Mouse (Mus musculus): ENCODE results near the gene Gm4922. TPM values are rescaled to one million over a fixed set of nuclear protein-coding genes. Genes with fewer than 3 reads are reported as not detected.

The Gm4922 gene
- 0.17 and 0.28 TPM in 2 replicates for polyA plus RNA-seq (2015; fragmentation: Nextera tagmentation; extraction: Ambion mirVana)

DNA sequence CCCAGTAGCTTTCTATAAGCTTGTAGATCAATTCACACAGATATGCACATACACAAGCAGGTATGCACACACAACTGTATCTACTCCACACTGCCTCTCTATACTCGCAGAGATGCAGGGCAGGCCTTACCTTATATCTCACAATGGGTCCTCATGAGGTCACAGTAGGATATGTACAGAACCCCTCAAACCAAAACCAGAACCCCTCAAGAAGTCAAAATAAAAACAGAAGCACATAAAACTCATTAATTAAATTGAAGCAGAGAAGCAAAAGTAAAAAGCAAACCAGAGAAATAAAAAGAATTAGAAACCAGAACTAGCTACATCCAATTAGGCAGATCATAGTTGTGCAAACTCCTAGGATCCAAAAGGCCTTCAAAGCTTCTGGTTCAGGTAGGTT is at the start of gene Gm4922:
TSS of gene Gm4922 (minus strand) at position 101 of the 400 bp plus-strand sequence.
- no peaks in the 10 kb centered on the region for H3K4me1 ChIP-seq (replicated peaks)
- no peak within 1 kb of the TSS for H3K27ac ChIP-seq
- H3K4me2 ChIP-seq (replicated peaks), result no peak within 1 kb of the TSS
- ATAC-seq, result no peak
- WGBS, result 88% methylated on average over 1 of the region's 1 CpGs
- no peak within 1 kb of the TSS for H3K4me3 ChIP-seq (replicated peaks)
- H3K36me3 ChIP-seq, result no peaks in the 10 kb centered on the region
- no peak within 1 kb of the TSS for H3K9ac ChIP-seq (replicated peaks)
- H3K27me3 ChIP-seq, result no peaks in the 10 kb centered on the region
- no peaks in the 10 kb centered on the region for H3K9me3 ChIP-seq

DNA sequence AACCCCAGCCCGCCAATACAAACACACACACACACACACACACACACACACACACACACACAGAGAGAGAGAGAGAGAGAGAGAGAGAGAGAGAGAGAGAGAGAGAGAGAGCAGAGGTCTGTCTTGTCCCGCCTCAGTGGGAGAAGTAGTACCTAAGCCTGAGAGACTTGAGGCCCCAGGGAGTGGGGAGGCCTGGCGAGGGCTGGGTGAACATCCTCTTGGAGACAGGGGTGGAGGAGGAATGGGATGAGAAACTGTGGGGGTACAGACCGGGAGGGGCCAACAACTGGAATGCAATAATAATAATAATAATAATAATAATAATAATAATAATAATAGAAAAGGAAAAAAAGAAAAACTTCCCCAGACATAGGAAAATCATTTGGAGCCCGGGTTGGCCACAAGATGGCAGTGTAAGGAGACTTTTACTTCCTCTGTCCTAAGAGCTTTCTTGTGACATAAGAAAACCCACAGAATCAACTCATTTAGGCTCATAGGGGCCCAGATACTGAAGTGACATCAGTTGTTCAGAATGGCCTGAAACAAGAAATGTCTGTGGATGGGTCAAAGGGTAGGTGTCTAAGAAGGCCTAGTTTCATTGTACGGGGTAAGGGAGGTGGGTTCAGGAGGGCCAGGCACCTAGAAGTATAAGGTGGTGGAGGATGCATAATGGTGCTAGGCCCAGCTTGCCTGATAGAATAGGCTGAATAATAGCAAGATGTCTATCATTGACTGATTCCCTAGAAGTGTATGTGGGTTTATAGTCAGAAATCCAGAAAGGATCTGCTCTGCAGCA is 49.3 kb upstream of the Gm4922 start:
- no peaks in the 10 kb centered on the region for H3K9me3 ChIP-seq
- no peak overlapping the region for H3K9ac ChIP-seq (replicated peaks)
- no peak overlapping the region for H3K4me2 ChIP-seq (replicated peaks)
- H3K27ac ChIP-seq, result no peak overlapping the region
- peak; percentile 60; the same call in 1 of the 2 replicates for ATAC-seq
- H3K4me3 ChIP-seq (replicated peaks), result no peak overlapping the region
- WGBS, result 46% methylated on average over 5 of the region's 6 CpGs
- no peaks in the 10 kb centered on the region for H3K4me1 ChIP-seq (replicated peaks)
- H3K27me3 ChIP-seq, result no peaks in the 10 kb centered on the region
- H3K36me3 ChIP-seq, result no peaks in the 10 kb centered on the region

DNA sequence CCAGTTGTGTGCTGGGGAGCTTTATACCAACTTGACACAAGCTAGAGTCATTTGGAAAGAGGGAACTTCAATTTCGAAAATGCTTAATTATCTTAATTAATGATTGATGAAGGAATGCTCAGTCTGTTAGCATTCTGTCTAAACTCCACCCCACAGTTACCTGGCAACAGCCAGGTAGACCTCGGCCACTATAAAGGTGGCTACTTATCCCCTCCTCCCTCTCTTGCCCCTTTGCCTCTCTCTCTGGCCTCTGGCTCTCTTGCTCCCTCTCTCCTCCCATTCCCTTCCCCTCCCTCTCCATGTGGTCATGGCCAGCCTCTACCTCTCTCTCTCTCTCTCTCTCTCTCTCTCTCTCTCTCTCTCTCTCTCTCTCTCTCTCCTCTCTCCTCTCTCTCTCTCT is 47.8 kb upstream of the Gm4922 start:
- ATAC-seq, result no peak
- WGBS, result 60% methylated on average over 2 of the region's 2 CpGs
- Histone ChIP-seq H3K27me3 (no peaks in the 10 kb centered on the region), H3K4me2 (replicated peaks) (no peak overlapping the region), H3K4me1 (replicated peaks) (no peaks in the 10 kb centered on the region), H3K27ac (no peak overlapping the region), H3K9ac (replicated peaks) (no peak overlapping the region), H3K36me3 (no peaks in the 10 kb centered on the region), H3K9me3 (no peaks in the 10 kb centered on the region), H3K4me3 (replicated peaks) (no peak overlapping the region)

DNA sequence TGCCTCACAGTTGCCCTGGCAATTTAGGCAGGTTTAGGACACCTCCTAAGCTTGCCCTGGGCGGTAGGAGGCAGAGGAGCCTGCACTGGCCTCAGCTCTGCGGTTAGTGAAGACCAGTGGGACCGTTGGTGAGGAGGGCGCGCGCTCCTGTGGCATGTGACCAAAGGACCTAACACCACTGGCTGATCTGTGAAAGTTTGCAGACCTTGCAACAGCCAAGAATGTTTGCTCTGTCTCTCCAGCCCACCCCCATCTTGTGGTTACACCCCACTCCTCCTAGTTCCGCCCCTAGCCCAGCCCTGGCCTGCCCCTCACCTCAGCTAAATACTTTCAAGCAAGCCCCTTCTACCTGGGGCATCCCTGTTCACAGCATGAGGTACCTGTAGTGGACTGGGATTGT is 45.2 kb upstream of the Gm4922 start:
- no peaks in the 10 kb centered on the region for H3K9me3 ChIP-seq
- no peaks in the 10 kb centered on the region for H3K4me1 ChIP-seq (replicated peaks)
- ATAC-seq, result no peak
- H3K36me3 ChIP-seq, result no peaks in the 10 kb centered on the region
- 51% methylated on average over 7 of the region's 7 CpGs for WGBS
- H3K9ac ChIP-seq (replicated peaks), result no peak overlapping the region
- no peak overlapping the region for H3K27ac ChIP-seq
- no peaks in the 10 kb centered on the region for H3K27me3 ChIP-seq
- no peak overlapping the region for H3K4me2 ChIP-seq (replicated peaks)
- H3K4me3 ChIP-seq (replicated peaks), result no peak overlapping the region

DNA sequence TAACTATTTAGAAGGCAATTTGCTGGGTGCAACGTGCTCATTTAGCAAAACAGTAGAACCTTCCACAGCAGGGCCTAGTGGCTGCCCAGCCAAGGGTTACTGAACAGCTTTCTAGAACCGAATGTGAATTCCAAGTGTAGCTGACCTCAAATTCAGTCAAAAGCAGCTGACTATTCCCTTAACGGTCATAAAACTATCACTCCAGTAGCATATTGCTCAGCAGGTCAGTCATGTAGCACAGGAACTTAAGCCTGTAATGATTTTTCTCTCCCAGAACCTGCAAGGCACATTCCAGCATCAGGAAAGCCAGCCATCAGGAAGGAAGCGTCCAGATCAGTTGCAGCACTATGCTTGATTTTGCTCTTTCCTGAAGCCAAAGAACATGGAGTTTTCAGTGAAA is 43.8 kb upstream of the Gm4922 start:
- Histone ChIP-seq H3K4me3 (replicated peaks) (no peak overlapping the region), H3K4me1 (replicated peaks) (no peaks in the 10 kb centered on the region), H3K36me3 (no peaks in the 10 kb centered on the region), H3K4me2 (replicated peaks) (no peak overlapping the region), H3K27me3 (no peaks in the 10 kb centered on the region), H3K9ac (replicated peaks) (no peak overlapping the region), H3K27ac (no peak overlapping the region), H3K9me3 (no peaks in the 10 kb centered on the region)
- ATAC-seq, result no peak
- WGBS, result 84% methylated on average over 4 of the region's 4 CpGs

DNA sequence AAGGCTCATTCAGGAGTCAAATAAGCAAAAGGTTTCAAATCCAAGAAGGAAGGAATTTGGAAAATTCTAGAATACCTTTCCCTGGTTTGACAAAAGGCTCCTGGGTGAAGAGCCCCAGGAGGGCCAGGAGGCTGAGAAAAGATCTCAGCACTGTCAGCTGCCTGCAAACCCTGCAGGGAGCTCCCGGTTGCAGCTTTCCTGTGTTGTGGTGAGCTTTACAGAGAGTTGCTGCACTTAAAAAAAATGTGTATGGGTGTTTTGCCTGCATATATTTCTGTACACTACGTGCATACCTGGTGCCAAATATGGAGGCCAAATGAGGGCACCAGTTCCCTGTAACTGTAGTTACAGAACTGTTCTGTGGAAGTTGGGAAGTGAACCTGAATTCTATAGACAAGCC is 41.3 kb upstream of the Gm4922 start:
- Histone ChIP-seq H3K9me3 (no peaks in the 10 kb centered on the region), H3K27ac (no peak overlapping the region), H3K4me2 (replicated peaks) (no peak overlapping the region), H3K4me3 (replicated peaks) (no peak overlapping the region), H3K27me3 (no peaks in the 10 kb centered on the region), H3K36me3 (no peaks in the 10 kb centered on the region), H3K9ac (replicated peaks) (no peak overlapping the region), H3K4me1 (replicated peaks) (no peaks in the 10 kb centered on the region)
- no peak for ATAC-seq
- 36% methylated on average over 2 of the region's 2 CpGs for WGBS

DNA sequence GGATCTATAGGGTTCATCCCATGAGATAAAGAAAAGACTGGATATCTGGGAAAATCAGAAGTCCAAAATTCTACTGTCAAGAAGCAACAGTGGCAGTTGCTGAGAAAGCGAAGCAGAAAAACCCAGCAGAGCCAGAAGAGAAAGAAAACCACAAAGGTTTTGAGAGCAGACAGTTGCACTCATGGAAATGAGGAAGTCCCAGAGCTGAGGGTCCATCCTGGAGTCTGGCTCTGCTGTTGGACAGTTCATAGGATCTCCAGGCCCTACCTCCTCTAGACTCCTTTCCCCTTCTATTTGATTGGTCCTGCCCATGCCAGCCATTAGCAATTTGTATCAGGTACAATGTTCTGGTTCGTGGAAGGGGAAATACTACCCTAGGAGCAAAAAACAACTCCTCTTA is 39.5 kb upstream of the Gm4922 start:
- Histone ChIP-seq H3K4me2 (replicated peaks) (no peak overlapping the region), H3K27ac (no peak overlapping the region), H3K9ac (replicated peaks) (no peak overlapping the region), H3K27me3 (no peaks in the 10 kb centered on the region), H3K9me3 (no peaks in the 10 kb centered on the region), H3K36me3 (no peaks in the 10 kb centered on the region), H3K4me3 (replicated peaks) (no peak overlapping the region), H3K4me1 (replicated peaks) (no peaks in the 10 kb centered on the region)
- ATAC-seq, result no peak
- 92% methylated on average over 2 of the region's 2 CpGs for WGBS

DNA sequence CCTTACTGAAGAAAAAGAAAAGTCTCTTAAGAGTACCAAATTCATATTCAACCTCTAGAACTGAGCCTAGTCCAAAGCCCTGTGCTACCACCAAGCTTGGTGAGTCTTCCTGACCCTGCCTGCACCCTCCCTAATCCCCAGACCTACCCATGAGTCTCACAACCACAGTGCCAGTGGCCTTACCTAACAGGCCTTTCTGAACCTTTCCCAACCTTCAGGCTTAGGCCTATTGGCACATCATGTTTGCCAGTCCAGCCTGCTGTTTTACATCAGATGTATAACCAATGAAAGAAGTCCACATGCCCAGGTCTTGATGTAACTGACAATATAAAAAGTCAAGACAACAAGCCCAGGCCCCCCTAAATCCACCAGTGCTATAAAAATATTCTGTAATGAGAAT is 38.5 kb upstream of the Gm4922 start:
- H3K9me3 ChIP-seq, result no peaks in the 10 kb centered on the region
- no peak overlapping the region for H3K9ac ChIP-seq (replicated peaks)
- no peaks in the 10 kb centered on the region for H3K4me1 ChIP-seq (replicated peaks)
- H3K27me3 ChIP-seq, result no peaks in the 10 kb centered on the region
- no peaks in the 10 kb centered on the region for H3K36me3 ChIP-seq
- no peak overlapping the region for H3K27ac ChIP-seq
- no peak overlapping the region for H3K4me3 ChIP-seq (replicated peaks)
- H3K4me2 ChIP-seq (replicated peaks), result no peak overlapping the region
- ATAC-seq, result no peak

DNA sequence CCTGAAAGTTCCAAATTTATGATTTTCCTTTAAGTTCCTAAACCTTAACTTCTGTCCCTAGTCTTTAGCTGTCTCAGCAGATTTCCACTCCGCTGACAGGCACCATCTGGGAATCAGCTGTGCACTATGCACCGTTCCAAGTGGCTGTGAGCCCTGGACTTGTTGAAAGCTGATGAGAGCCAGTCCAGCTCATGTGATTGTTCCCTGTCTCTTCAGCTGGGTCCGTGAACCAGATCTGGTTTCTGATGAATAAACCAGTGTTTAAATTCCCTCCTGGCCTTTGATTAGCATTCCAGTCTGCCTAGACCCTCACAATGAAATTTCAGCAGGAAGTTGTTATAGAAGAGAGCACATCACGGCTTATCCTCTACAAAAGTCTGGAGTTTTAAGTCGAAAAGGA is 30.0 kb upstream of the Gm4922 start:
- no peak overlapping the region for H3K9ac ChIP-seq (replicated peaks)
- no peaks in the 10 kb centered on the region for H3K27me3 ChIP-seq
- no peak overlapping the region for H3K4me3 ChIP-seq (replicated peaks)
- 45% methylated on average over 5 of the region's 5 CpGs for WGBS
- H3K4me2 ChIP-seq (replicated peaks), result no peak overlapping the region
- peak; percentile 74 for ATAC-seq
- no peaks in the 10 kb centered on the region for H3K9me3 ChIP-seq
- no peak overlapping the region for H3K27ac ChIP-seq
- peaks cover 4% of the 10 kb centered on the region; the same call in 1 of the 2 replicates for H3K4me1 ChIP-seq (replicated peaks)
- H3K36me3 ChIP-seq, result no peaks in the 10 kb centered on the region

DNA sequence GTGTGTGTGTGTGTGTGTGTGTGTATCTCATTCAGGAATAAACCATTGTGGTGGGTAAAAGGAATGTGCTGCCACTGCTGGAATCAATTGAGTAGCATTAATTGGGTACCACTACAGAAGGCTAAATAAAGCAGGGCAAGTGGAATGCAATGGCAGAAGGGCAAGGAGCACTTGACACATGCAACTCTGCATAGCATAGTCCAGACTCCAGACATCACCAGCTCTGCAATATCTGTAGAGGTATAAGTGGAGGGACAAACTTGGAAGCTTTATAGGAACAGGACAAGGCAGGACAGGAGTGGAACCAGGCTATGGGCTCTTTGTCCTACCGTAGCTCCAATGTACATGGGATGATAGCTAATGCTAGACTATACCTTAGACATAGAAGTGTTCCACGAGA is 25.2 kb upstream of the Gm4922 start:
- WGBS, result 92% methylated on average over 2 of the region's 2 CpGs
- Histone ChIP-seq H3K9ac (replicated peaks) (no peak overlapping the region), H3K4me3 (replicated peaks) (no peak overlapping the region), H3K9me3 (no peaks in the 10 kb centered on the region), H3K4me2 (replicated peaks) (no peak overlapping the region), H3K36me3 (no peaks in the 10 kb centered on the region), H3K27me3 (no peaks in the 10 kb centered on the region), H3K4me1 (replicated peaks) (peaks cover 3% of the 10 kb centered on the region; the same call in 1 of the 2 replicates), H3K27ac (no peak overlapping the region)
- ATAC-seq, result no peak

DNA sequence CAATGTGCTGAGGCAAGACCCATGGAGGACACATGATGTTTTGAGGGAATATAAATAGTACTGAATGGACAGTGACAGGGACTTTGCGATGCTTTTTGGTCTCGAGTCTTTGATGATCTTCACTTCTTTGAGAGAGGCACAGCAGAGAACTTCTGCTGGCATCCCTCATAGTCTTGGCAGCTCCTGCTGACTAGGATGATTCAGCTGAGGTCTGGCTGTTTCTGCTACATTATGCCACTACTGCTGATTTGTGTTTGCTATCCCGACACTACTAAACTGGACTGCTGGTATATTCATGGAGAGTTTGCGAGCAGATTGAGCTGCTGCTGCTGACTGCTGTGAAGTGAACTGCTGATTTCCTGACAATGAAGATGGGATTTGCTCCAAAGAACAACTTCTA is 3.5 kb upstream of the Gm4922 start:
- Histone ChIP-seq H3K9ac (replicated peaks) (no peak overlapping the region), H3K27me3 (no peaks in the 10 kb centered on the region), H3K9me3 (no peaks in the 10 kb centered on the region), H3K36me3 (no peaks in the 10 kb centered on the region), H3K4me1 (replicated peaks) (no peaks in the 10 kb centered on the region), H3K4me3 (replicated peaks) (no peak overlapping the region), H3K27ac (no peak overlapping the region), H3K4me2 (replicated peaks) (no peak overlapping the region)
- WGBS, result 93% methylated on average over 4 of the region's 4 CpGs
- no peak for ATAC-seq

DNA sequence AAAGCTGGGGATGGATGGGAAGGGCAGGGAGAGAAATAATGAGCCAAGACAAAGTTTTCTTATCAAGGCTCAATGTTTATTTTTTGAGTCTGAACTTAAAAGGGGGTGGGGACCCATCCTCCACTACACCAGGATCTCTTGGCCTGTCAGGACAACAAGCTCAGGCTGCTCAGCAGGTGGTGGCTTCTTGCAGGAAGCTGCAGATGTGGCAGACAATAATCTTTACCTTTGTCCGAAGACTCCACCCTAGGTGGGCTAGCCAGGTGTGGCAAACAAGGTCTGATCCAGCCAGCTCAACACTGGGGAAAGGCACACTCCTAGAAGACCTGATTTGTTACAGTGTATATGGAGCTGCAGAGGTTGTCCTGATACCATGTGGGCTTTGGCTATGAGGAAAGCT is 2.0 kb upstream of the Gm4922 start:
- Histone ChIP-seq H3K36me3 (no peaks in the 10 kb centered on the region), H3K9ac (replicated peaks) (no peak overlapping the region), H3K4me3 (replicated peaks) (no peak overlapping the region), H3K27ac (no peak overlapping the region), H3K9me3 (no peaks in the 10 kb centered on the region), H3K4me1 (replicated peaks) (no peaks in the 10 kb centered on the region), H3K4me2 (replicated peaks) (no peak overlapping the region), H3K27me3 (no peaks in the 10 kb centered on the region)
- ATAC-seq, result no peak
- WGBS, result 60% methylated on average over 1 of the region's 1 CpGs

DNA sequence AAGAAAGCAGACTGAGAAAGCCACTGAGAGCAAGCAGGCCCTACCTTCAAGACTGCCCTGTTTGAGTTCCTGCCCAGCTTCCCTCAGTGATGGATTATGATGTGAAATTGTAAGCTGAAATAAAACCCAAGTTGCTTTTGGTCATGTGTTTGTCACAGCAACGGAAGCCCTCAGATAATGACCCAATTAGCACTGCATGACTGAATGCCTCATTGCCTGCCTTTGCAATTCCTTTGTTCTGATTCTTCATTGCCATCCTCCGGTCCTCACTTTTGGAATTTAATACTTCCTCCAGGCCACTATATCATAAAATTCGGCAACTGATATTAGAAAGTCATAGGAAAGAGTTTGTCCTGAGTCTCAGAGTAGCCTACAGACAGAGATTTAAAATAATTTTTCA is 9.0 kb downstream of the Gm4922 start:
- Histone ChIP-seq H3K4me1 (replicated peaks) (no peaks in the 10 kb centered on the region), H3K27me3 (no peaks in the 10 kb centered on the region), H3K4me2 (replicated peaks) (no peak overlapping the region), H3K36me3 (no peaks in the 10 kb centered on the region), H3K4me3 (replicated peaks) (no peak overlapping the region), H3K9ac (replicated peaks) (no peak overlapping the region), H3K27ac (no peak overlapping the region), H3K9me3 (no peaks in the 10 kb centered on the region)
- 56% methylated on average over 3 of the region's 3 CpGs for WGBS
- ATAC-seq, result no peak

All from midbrain, embryonic 13.5 days (tissue).